Mouse (Mus musculus) liver, adult 2 months (tissue): ENCODE measurements around the gene Ang2. TPM values are rescaled to one million over a fixed set of nuclear protein-coding genes. Genes with fewer than 3 reads are reported as not detected.
"Not testable (repeated sequence)": the region's sequence is repeated elsewhere in the genome, so short reads cannot be mapped to it uniquely, and the experiment has no call there.

ENCODE experiments used
- DNase-seq: peaks from one replicate; pipeline ENCODE4 v3.0.0-alpha.2; 2011; ENCODE audit warnings: low read depth, low spot score; ENCODE audit errors: extremely low read depth
- H3K27ac ChIP-seq: fragments of 200-500 bp; replicated peaks from 2 replicates; pipeline ENCODE4 v1.5.1; 2012; ENCODE audit warnings: low read depth, mild to moderate bottlenecking, control low read depth, inconsistent platforms, low read length; ENCODE audit not compliant: insufficient read depth
- H3K27me3 ChIP-seq: fragments of 200-500 bp; 2 replicates; pipeline ENCODE4 v1.6.1; 2012; ENCODE audit warnings: mild to moderate bottlenecking, moderate library complexity, low read length, inconsistent platforms; ENCODE audit not compliant: control insufficient read depth, insufficient read depth
- H3K36me3 ChIP-seq: fragments of 200-500 bp; 2 replicates; pipeline ENCODE4 v1.6.1; 2012; ENCODE audit warnings: low read length, inconsistent platforms; ENCODE audit not compliant: control insufficient read depth, insufficient read depth
- H3K4me1 ChIP-seq: fragments of 200-500 bp; 2 replicates; pipeline ENCODE4 v1.6.1; 2011; ENCODE audit warnings: low read length; ENCODE audit not compliant: control insufficient read depth, insufficient read depth
- H3K4me3 ChIP-seq: fragments of 200-500 bp; 2 replicates; pipeline ENCODE4 v1.5.1; 2011; ENCODE audit warnings: low read depth, mild to moderate bottlenecking, control low read depth, low read length, moderate library complexity; ENCODE audit not compliant: insufficient read depth
- H3K79me2 ChIP-seq: fragments of 200-500 bp; 2 replicates; pipeline ENCODE4 v1.6.1; 2012; ENCODE audit warnings: inconsistent platforms, mild to moderate bottlenecking, low read length, moderate library complexity; ENCODE audit not compliant: control insufficient read depth, insufficient read depth
- H3K9ac ChIP-seq: fragments of 200-500 bp; 2 replicates; pipeline ENCODE4 v1.6.1; 2012; ENCODE audit warnings: low read depth, mild to moderate bottlenecking, control low read depth, inconsistent platforms, low read length
- CTCF ChIP-seq: fragments of 200-500 bp; IDR thresholded peaks from 2 replicates; pipeline ENCODE4 v1.5.1; 2011; ENCODE audit warnings: low read depth, low read length, control low read depth
- POLR2A ChIP-seq: fragments of 200-500 bp; IDR thresholded peaks from 2 replicates; pipeline ENCODE4 v1.6.1; 2011; ENCODE audit warnings: low read length, control low read depth; ENCODE audit not compliant: insufficient read depth; ENCODE audit errors: extremely low read depth
- WGBS: fragments of 180-500 bp; shearing (Covaris S2); methylation state at CpG from one replicate; pipeline ENCODE4 v1.1.7; 2018; 5-methylcytosine and 5-hydroxymethylcytosine counted together
- polyA plus RNA-seq: library from polyadenylated mRNA; depleted of rRNA; stranded (reverse); fragments of >200 nt; gene quantifications from 2 replicates; pipeline ENCODE4 v1.2.3, GENCODE M21; 2012
- total RNA-seq: library from RNA; depleted of rRNA; stranded (reverse); fragments of >200 nt; gene quantifications from 2 replicates; pipeline ENCODE4 v1.2.3, GENCODE M21; 2014

The Ang2 gene
- total and polyA plus RNA-seq, 2 experiments: not detected

- Histone ChIP-seq H3K36me3 (no peaks in the 10 kb centered on the region), H3K9ac (no peak within 1 kb of the TSS), H3K4me3 (no peak within 1 kb of the TSS), H3K4me1 (no peaks in the 10 kb centered on the region), H3K27ac (no peak within 1 kb of the TSS), H3K79me2 (no peaks in the 10 kb centered on the region), H3K27me3 (no peaks in the 10 kb centered on the region)
- TF ChIP-seq CTCF: no peak
- no peak for TF ChIP-seq POLR2A
- no peak for DNase-seq
- 90% methylated on average over 2 of the region's 2 CpGs for WGBS
Measured at GRCm38 (mm10) chr14:51203115-51203514, 4.2 kb upstream of the Ang2 start, which contains the start of gene Ear14. Ear14 (plus strand) TSS chr14:51203391.

GRCm38 (mm10) chr14:51200466-51200865, 1.5 kb upstream of the Ang2 start:
- WGBS: 93% methylated on average over 2 of the region's 2 CpGs
- no peak overlapping the region for H3K27ac ChIP-seq
- H3K4me3 ChIP-seq: no peak overlapping the region
- H3K4me1 ChIP-seq: no peaks in the 10 kb centered on the region
- TF ChIP-seq CTCF (no peak), POLR2A (no peak)
- no peaks in the 10 kb centered on the region for H3K36me3 ChIP-seq
- H3K27me3 ChIP-seq: no peaks in the 10 kb centered on the region
- H3K79me2 ChIP-seq: no peaks in the 10 kb centered on the region
- DNase-seq: no peak
- no peak overlapping the region for H3K9ac ChIP-seq

DNA sequence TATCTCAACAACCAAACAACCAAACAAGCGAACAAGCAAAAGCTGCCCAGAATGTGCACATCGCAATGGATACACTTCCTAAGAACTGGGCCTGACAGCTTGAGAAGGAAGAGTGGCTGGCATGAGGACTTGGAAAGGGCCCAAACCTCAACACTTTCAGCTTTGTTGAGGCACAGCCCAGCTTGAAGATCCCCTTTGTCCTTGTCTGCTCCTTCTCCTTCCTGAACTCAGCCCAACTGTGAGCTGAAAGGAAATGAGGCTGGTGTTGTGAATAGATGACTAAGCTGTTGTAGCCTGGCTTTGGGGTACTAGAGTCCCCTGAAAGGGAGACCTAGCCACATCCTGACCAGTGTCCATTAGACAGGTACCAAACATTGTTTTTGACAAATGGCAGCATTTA, 1.1 kb upstream of the Ang2 start:
- WGBS: 86% methylated on average over 2 of the region's 2 CpGs

DNA sequence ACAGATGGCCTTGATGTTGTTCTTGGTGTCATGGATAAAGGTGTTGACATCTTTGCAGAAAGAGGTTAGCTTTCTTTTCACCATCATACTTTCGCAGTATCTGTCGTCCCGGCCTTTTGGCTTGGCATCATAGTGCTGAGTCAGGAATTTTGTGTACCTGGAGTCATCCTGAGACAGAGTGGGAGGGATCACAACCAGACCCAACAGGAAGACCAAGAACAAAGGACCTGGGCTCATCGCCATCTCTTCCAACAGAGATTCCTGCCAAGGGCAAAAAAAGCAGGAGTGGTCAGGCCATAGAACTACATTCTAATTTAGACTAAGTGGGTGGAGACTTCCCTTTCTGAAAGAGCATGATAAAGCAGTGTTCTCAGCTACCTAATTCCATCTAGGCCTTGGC, 3.3 kb downstream of the Ang2 start:
- TF ChIP-seq CTCF (no peak), POLR2A (no peak)
- DNase-seq: no peak
- no peaks in the 10 kb centered on the region for H3K36me3 ChIP-seq
- 80% methylated on average over 4 of the region's 4 CpGs for WGBS
- H3K27ac ChIP-seq: no peak overlapping the region
- H3K4me1 ChIP-seq: no peaks in the 10 kb centered on the region
- H3K27me3 ChIP-seq: no peaks in the 10 kb centered on the region
- H3K4me3 ChIP-seq: no peak overlapping the region
- H3K79me2 ChIP-seq: no peaks in the 10 kb centered on the region
- no peak overlapping the region for H3K9ac ChIP-seq

More for the DNA sequence above, 1.1 kb upstream of the Ang2 start:
- Histone ChIP-seq H3K79me2 (no peaks in the 10 kb centered on the region), H3K27me3 (no peaks in the 10 kb centered on the region), H3K9ac (no peak overlapping the region), H3K27ac (no peak overlapping the region), H3K4me1 (no peaks in the 10 kb centered on the region), H3K36me3 (no peaks in the 10 kb centered on the region), H3K4me3 (no peak overlapping the region)
- no peak for DNase-seq
- TF ChIP-seq POLR2A: no peak
- no peak for TF ChIP-seq CTCF

- DNase-seq, H3K27ac ChIP-seq, H3K4me1 ChIP-seq, H3K4me3 ChIP-seq, H3K27me3 ChIP-seq, H3K36me3 ChIP-seq, H3K9ac ChIP-seq, H3K79me2 ChIP-seq: not testable (repeated sequence)
- WGBS: 73% methylated on average over 2 of the region's 2 CpGs
Measured at GRCm38 (mm10) chr14:51181051-51181450, 17.9 kb downstream of the Ang2 start.

GRCm38 (mm10) chr14:51173843-51174242, 25.1 kb downstream of the Ang2 start:
- Histone ChIP-seq H3K79me2 (no peaks in the 10 kb centered on the region), H3K9ac (no peak overlapping the region), H3K4me3 (no peak overlapping the region), H3K27me3 (no peaks in the 10 kb centered on the region), H3K27ac (no peak overlapping the region), H3K4me1 (no peaks in the 10 kb centered on the region), H3K36me3 (no peaks in the 10 kb centered on the region)
- DNase-seq: no peak
- TF ChIP-seq POLR2A: no peak
- TF ChIP-seq CTCF: no peak
- WGBS: 91% methylated on average over 4 of the region's 4 CpGs

DNA sequence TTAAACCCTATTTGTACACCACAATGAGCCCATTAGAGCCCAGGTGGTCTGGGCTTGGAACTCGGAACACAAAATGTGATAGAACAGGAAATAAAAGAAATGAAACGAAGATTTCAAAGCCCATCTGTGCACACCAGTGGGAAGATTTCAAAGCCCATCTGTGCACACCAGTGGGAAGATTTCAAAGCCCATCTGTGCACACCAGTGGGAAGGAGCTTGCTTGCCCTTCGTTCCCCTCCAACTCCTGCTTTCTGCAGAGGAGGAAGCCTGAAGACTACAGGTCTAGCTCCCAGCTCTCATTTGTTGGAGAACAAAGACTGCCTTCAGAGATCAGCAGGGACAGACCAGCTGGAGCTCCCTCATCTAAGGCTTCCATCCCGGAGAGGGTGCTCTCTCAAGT, 26.0 kb downstream of the Ang2 start:
- 60% methylated on average over 4 of the region's 4 CpGs for WGBS
- H3K36me3 ChIP-seq, H3K79me2 ChIP-seq, H3K4me1 ChIP-seq, DNase-seq, H3K27me3 ChIP-seq, H3K4me3 ChIP-seq, H3K9ac ChIP-seq, H3K27ac ChIP-seq: not testable (repeated sequence)
